Mouse (Mus musculus): ENCODE data around the gene Brinp1. TPM values are rescaled to one million over a fixed set of nuclear protein-coding genes. Genes with fewer than 3 reads are reported as not detected.

Gene Brinp1
- 15.4 and 16.5 TPM in 2 replicates for polyA plus RNA-seq (2015; fragmentation: Nextera tagmentation; extraction: Ambion mirVana)

DNA sequence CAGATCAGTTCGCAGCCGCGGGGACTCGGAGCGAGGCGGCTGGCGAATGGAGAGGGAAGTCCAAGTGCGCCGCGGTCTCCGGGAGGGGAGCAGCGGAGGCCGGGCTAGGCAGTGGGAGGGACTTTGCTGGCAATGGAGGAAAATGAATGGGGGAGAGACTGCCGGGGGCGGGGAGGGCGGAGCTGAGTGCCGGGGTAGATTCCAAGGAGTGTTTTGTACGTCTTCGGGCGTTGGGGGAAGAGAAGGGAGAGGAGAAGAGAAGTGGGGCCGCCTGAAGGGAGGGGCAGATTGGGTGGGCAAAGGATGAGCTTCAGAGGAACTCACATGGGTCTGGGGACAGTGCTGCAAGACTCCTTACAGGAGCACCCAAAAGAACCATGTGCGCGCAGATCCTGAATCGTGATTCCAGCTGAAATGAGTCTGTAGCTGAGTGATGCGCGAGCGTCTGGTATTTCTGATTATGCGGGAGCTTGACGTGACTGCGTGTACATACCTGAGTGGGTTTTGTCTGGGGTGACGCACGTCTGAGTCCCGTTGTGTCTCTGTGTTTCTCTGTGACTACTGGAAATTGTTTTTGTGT lies at the start of gene Brinp1:
Brinp1 (minus strand) TSS at position 76 of the 580 bp plus-strand sequence.
- Histone ChIP-seq H3K9ac (peak within 1 kb of the TSS; percentile 68), H3K4me1 (peaks cover 5% of the 10 kb centered on the region), H3K9me3 (replicated peaks) (no peaks in the 10 kb centered on the region), H3K4me3 (peak within 1 kb of the TSS; percentile 64), H3K4me2 (peak within 1 kb of the TSS; percentile 89), H3K36me3 (ENCODE audit: poor library complexity, severe bottlenecking) (no peaks in the 10 kb centered on the region), H3K27me3 (peaks cover 6% of the 10 kb centered on the region; the same call in 1 of the 2 replicates), H3K27ac (no peak within 1 kb of the TSS)
- under 1% methylated on average over 33 of the region's 33 CpGs for WGBS
- ATAC-seq = peak; percentile 96

DNA sequence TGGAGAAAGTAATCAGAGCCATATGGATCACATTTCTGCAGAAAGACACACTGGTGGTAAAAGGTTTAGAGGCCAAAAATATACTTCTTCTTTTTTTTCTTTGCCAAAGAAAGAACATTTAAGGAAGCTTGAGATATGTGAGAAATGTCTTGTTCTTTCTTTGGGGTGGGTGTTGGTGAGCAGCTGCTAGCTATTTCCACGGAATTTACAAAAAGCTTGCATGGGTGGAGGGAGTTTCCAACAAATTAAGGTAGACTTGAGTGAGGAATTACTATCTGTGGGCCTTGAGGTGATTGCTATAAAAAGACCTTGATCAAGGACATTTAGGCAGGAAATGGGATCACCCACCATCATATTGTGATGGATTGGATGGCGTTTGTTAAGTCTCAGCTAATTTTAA lies 3.1 kb upstream of the Brinp1 start:
- 79% methylated on average over 2 of the region's 2 CpGs for WGBS
- H3K9me3 ChIP-seq (replicated peaks) = no peaks in the 10 kb centered on the region
- H3K9ac ChIP-seq = no peak overlapping the region

DNA sequence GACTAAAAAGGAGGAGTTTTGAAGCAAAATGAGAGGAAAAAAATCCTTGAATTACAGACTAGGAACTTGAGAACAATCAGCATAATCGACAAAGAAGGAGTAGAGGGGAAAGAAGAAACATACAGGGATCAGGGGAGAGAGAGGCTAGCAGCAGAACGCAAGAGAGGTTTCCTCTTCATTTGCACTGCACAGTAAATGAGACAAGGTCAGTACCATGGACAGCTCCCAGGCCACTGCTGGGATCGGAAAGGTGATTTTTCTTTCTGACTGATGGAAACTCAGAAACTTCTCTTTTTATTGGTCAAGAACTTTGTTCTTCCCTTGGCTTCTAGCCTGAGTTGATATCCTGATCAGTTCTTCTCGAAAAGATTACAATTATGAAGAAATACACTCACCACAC lies 1.4 kb upstream of the Brinp1 start:
- Histone ChIP-seq H3K4me1 (peaks cover 5% of the 10 kb centered on the region), H3K9ac (no peak overlapping the region), H3K4me2 (no peak overlapping the region), H3K27me3 (peaks cover 6% of the 10 kb centered on the region; the same call in 1 of the 2 replicates), H3K36me3 (ENCODE audit: poor library complexity, severe bottlenecking) (no peaks in the 10 kb centered on the region), H3K9me3 (replicated peaks) (no peaks in the 10 kb centered on the region), H3K4me3 (no peak overlapping the region), H3K27ac (no peak overlapping the region)
- ATAC-seq = no peak
- 6% methylated on average over 4 of the region's 4 CpGs for WGBS

More for the DNA sequence above, 3.1 kb upstream of the Brinp1 start:
- ATAC-seq = no peak
- peaks cover 5% of the 10 kb centered on the region for H3K4me1 ChIP-seq
- no peaks in the 10 kb centered on the region for H3K36me3 ChIP-seq (ENCODE audit: poor library complexity, severe bottlenecking)
- H3K4me2 ChIP-seq = no peak overlapping the region
- H3K27me3 ChIP-seq = peaks cover 1% of the 10 kb centered on the region; the same call in 1 of the 2 replicates
- no peak overlapping the region for H3K4me3 ChIP-seq
- H3K27ac ChIP-seq = no peak overlapping the region

DNA sequence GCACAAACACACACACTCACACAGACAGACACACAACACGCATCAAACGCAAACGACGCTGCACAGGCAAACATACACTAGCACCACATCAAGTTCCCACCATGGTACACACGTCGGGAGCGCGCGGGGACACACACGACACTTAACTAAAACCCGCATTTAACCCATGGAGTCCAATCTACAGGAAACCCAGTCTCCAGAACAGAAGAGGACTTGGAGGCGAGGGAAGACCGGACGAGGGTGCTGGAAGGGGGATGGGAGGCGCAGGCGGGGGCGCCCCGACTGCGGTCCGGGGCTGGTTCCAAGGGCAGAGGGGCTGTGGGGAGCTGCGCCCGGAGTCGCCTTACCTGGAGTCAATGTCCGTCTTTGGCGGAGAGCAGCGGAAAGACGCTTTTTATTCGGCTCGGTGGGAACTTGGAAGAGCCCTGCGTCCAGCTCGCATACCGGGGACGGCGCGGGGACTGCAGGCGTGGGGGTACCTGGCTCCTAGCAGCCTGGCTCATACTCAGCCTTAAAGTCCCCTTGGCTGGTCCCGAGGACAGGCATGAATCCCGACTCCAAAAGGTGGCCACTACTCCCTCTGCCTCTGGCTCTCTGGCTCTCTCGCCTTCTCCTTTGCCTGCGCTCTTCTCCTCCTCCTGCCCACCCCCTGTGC lies 403 bp downstream of the Brinp1 start:
- Histone ChIP-seq H3K9me3 (replicated peaks) (no peaks in the 10 kb centered on the region), H3K4me1 (peaks cover 5% of the 10 kb centered on the region), H3K9ac (peak overlapping the region; percentile 68), H3K27me3 (peaks cover 6% of the 10 kb centered on the region; the same call in 1 of the 2 replicates), H3K4me3 (peak overlapping the region; percentile 64), H3K4me2 (peak overlapping the region; percentile 89), H3K27ac (no peak overlapping the region), H3K36me3 (ENCODE audit: poor library complexity, severe bottlenecking) (no peaks in the 10 kb centered on the region)
- ATAC-seq = peak; percentile 19
- WGBS = under 1% methylated on average over 40 of the region's 40 CpGs

DNA sequence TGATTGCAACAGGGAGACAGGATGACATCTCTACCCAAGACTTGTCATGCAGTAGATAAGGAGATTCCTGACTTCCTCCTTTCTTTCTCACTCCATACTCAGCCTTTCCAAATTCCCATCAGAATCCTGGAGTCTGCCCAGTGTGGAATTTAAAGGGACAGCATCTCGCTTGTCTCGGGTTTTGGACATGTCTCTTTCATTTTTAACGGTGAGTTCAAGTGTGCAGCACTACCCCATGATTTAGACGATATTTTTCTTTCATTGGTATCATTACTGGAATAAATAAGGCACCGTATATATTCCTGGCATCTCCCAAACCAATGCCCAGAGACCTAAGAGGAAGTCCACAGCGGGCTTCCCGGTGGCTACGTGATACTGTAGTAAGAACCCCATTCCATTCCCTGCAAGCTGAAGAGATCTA lies 1.1 kb downstream of the Brinp1 start:
- peak overlapping the region; percentile 68 for H3K9ac ChIP-seq
- peaks cover 5% of the 10 kb centered on the region for H3K4me1 ChIP-seq
- H3K9me3 ChIP-seq (replicated peaks) = no peaks in the 10 kb centered on the region
- H3K36me3 ChIP-seq (ENCODE audit: poor library complexity, severe bottlenecking) = no peaks in the 10 kb centered on the region
- peak overlapping the region; percentile 89 for H3K4me2 ChIP-seq
- H3K27me3 ChIP-seq = peaks cover 6% of the 10 kb centered on the region; the same call in 1 of the 2 replicates
- ATAC-seq = 0 out of 2 replicates have a peak, but pooled peaks have one; percentile 0
- WGBS = 14% methylated on average over 8 of the region's 8 CpGs
- no peak overlapping the region for H3K27ac ChIP-seq
- H3K4me3 ChIP-seq = peak overlapping the region; percentile 64

DNA sequence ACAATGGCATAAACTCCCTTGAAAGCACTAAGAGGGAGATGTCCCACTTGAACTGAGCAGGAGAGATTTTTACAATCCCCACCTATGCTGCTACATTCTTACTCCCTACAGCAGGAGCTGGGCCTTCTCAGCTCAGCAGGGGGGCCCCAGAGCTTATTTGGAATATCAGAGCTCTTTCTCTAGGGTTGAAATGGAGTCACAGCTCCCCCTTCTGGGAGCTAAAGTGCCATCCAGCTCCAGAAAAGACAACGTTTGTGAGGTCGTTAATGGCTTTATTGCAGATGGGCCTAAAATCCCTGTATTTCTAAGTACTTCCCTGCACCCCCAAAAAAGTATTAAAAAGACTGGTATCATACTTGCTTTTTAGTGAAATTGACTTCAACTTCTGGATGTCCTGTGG lies 3.6 kb downstream of the Brinp1 start:
- H3K27ac ChIP-seq = no peak overlapping the region
- peak overlapping the region; percentile 16; the same call in 1 of the 2 replicates for H3K4me2 ChIP-seq
- peaks cover 5% of the 10 kb centered on the region for H3K4me1 ChIP-seq
- H3K9me3 ChIP-seq (replicated peaks) = no peaks in the 10 kb centered on the region
- ATAC-seq = no peak
- WGBS = 4% methylated on average over 2 of the region's 2 CpGs
- no peak overlapping the region for H3K9ac ChIP-seq
- no peaks in the 10 kb centered on the region for H3K36me3 ChIP-seq (ENCODE audit: poor library complexity, severe bottlenecking)
- peaks cover 6% of the 10 kb centered on the region; the same call in 1 of the 2 replicates for H3K27me3 ChIP-seq
- H3K4me3 ChIP-seq = no peak overlapping the region

DNA sequence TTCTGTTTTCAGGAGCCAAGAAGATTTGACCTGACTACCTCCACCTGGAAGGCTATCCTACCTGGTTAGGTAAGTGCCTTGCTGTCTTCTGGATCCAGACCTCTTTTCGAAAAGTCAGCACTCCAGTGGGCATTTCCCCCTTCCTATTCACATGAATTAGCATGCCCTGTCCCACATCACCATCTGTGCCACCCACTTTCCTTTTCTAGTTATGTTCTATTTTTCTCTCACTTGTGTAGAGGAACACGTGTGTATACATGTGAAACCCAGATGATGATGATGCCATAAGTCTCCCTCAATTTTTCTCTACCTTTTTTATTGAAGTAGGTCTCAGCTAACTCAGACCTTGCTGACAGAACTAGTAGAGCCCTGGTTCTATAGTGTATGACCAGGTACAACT lies 11.3 kb downstream of the Brinp1 start:
- H3K27me3 ChIP-seq = no peaks in the 10 kb centered on the region
- H3K4me1 ChIP-seq = no peaks in the 10 kb centered on the region
- WGBS = 84% methylated on average over 2 of the region's 2 CpGs
- H3K4me2 ChIP-seq = no peak overlapping the region
- H3K27ac ChIP-seq = no peak overlapping the region
- ATAC-seq = no peak
- H3K4me3 ChIP-seq = no peak overlapping the region
- H3K9me3 ChIP-seq (replicated peaks) = no peaks in the 10 kb centered on the region
- H3K36me3 ChIP-seq (ENCODE audit: poor library complexity, severe bottlenecking) = no peaks in the 10 kb centered on the region
- no peak overlapping the region for H3K9ac ChIP-seq

DNA sequence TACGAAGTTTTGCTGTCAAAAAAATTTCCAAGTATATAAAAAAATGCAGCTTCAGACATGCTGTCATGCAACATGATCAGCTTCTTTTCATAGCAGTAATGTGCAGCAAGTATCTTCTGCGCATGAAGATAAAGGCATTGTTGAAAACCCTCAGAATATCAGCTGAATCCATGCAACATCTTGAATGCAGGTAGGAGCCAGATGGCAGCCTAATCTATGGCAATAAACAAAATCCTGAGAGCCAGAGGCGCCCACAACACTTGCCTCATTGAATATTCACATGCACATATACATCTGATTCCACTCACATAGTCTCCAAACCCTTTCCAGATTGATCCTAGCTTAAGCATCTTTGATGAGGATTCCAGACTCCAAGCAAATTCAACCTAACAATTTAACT lies 24.2 kb downstream of the Brinp1 start:
- no peak overlapping the region for H3K4me3 ChIP-seq
- H3K4me1 ChIP-seq = no peaks in the 10 kb centered on the region
- H3K27me3 ChIP-seq = no peaks in the 10 kb centered on the region
- H3K9me3 ChIP-seq (replicated peaks) = no peaks in the 10 kb centered on the region
- no peak overlapping the region for H3K27ac ChIP-seq
- H3K4me2 ChIP-seq = no peak overlapping the region
- 69% methylated on average over 3 of the region's 3 CpGs for WGBS
- no peak for ATAC-seq
- H3K36me3 ChIP-seq (ENCODE audit: poor library complexity, severe bottlenecking) = no peaks in the 10 kb centered on the region
- H3K9ac ChIP-seq = no peak overlapping the region

DNA sequence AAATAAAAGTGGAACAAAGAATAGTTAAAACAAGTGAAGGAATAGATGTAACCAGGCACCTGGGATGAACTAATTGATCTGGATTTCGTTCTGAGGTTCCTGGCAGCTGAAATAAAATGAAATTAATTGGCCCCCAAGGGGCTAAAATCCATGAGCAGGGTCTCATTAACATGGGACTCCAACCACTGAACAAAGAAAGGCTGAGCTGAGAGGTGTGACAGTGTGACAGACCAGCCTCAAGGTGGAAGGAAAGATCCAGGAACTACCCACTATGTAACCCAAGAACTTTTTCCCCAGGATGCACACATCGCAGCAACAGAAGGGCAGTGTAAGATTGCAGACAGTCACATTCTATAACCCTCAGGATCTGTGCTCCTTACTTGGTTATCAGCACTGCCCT lies 28.1 kb downstream of the Brinp1 start:
- H3K4me2 ChIP-seq = no peak overlapping the region
- WGBS = 47% methylated on average over 2 of the region's 2 CpGs
- ATAC-seq = no peak
- H3K9ac ChIP-seq = no peak overlapping the region
- no peaks in the 10 kb centered on the region for H3K4me1 ChIP-seq
- no peak overlapping the region for H3K4me3 ChIP-seq
- no peak overlapping the region for H3K27ac ChIP-seq
- H3K27me3 ChIP-seq = no peaks in the 10 kb centered on the region
- no peaks in the 10 kb centered on the region for H3K9me3 ChIP-seq (replicated peaks)
- H3K36me3 ChIP-seq (ENCODE audit: poor library complexity, severe bottlenecking) = no peaks in the 10 kb centered on the region

DNA sequence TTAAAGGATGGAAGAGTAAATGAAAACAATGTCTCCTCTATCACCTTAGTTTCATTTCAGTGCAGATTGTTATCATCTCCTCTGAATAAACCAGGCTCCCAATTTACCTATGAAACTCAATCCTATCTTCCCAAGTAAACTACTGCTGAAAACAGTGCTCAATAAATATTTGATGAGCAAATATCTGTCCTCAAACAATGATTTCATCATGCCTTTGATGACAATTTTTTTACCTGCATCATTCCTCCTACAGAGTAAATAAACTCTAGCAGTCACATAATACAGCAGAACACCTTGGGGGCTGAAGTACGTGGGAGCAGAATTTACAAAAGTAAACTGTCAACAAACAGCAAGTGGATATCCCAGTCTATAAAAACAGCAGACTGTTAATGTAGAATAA lies 31.3 kb downstream of the Brinp1 start:
- H3K9me3 ChIP-seq (replicated peaks) = no peaks in the 10 kb centered on the region
- no peaks in the 10 kb centered on the region for H3K27me3 ChIP-seq
- H3K9ac ChIP-seq = no peak overlapping the region
- H3K4me3 ChIP-seq = no peak overlapping the region
- H3K4me2 ChIP-seq = no peak overlapping the region
- ATAC-seq = no peak
- H3K27ac ChIP-seq = no peak overlapping the region
- WGBS = 76% methylated on average over 1 of the region's 1 CpGs
- H3K36me3 ChIP-seq (ENCODE audit: poor library complexity, severe bottlenecking) = no peaks in the 10 kb centered on the region
- no peaks in the 10 kb centered on the region for H3K4me1 ChIP-seq

DNA sequence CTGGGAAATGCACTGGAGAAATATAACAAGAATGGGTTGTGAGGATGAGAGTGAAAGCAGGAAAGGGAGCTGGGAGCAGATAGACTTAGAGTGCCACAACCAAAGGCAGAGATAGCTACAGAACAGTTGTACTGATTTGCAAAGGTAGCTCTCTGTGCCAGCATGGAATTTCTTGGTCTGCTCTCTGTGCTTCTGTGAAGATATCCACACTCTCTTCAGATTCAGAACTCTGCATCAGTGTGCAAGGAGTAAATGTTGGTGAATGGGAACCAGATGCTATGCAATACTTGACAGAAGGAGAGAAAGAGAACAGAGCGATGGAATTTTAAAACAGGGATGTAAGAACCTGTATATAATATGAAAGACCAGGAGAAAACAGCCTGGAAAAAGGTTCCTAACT lies 31.7 kb downstream of the Brinp1 start:
- H3K4me2 ChIP-seq = no peak overlapping the region
- no peak overlapping the region for H3K27ac ChIP-seq
- H3K4me3 ChIP-seq = no peak overlapping the region
- no peak overlapping the region for H3K9ac ChIP-seq
- H3K36me3 ChIP-seq (ENCODE audit: poor library complexity, severe bottlenecking) = no peaks in the 10 kb centered on the region
- no peaks in the 10 kb centered on the region for H3K9me3 ChIP-seq (replicated peaks)
- 87% methylated on average over 1 of the region's 1 CpGs for WGBS
- ATAC-seq = no peak
- H3K4me1 ChIP-seq = no peaks in the 10 kb centered on the region
- no peaks in the 10 kb centered on the region for H3K27me3 ChIP-seq

DNA sequence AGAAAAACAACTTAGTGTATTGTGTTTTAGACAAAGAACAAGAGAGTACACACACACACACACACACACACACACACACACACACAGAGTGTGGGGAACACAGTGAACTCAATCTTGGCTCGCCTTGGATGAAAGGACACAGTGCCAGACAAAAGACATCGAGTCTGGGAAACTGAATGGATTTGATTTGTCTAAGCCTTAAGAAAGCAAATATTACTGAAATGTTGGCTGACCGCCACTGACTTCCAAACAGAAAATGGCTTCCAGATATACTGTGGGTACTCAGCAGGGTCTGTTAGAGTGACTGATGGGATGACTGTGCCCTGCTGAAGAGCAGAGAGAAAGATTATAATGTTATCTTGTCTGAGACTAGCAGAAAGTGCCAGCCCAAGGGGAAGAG lies 34.1 kb downstream of the Brinp1 start:
- Histone ChIP-seq H3K4me1 (no peaks in the 10 kb centered on the region), H3K4me2 (no peak overlapping the region), H3K36me3 (ENCODE audit: poor library complexity, severe bottlenecking) (no peaks in the 10 kb centered on the region), H3K9me3 (replicated peaks) (no peaks in the 10 kb centered on the region), H3K27me3 (no peaks in the 10 kb centered on the region), H3K4me3 (no peak overlapping the region), H3K27ac (no peak overlapping the region), H3K9ac (no peak overlapping the region)
- WGBS = 71% methylated on average over 3 of the region's 3 CpGs
- no peak for ATAC-seq
